Mouse (Mus musculus): ENCODE measurements at regions not wholly inside any gene's neighbourhood (a gene's known extent, or its start where the extent isn't known, plus 50 kb on each side); places are given as distances from the start of the nearest gene placed in this dataset.

DNA sequence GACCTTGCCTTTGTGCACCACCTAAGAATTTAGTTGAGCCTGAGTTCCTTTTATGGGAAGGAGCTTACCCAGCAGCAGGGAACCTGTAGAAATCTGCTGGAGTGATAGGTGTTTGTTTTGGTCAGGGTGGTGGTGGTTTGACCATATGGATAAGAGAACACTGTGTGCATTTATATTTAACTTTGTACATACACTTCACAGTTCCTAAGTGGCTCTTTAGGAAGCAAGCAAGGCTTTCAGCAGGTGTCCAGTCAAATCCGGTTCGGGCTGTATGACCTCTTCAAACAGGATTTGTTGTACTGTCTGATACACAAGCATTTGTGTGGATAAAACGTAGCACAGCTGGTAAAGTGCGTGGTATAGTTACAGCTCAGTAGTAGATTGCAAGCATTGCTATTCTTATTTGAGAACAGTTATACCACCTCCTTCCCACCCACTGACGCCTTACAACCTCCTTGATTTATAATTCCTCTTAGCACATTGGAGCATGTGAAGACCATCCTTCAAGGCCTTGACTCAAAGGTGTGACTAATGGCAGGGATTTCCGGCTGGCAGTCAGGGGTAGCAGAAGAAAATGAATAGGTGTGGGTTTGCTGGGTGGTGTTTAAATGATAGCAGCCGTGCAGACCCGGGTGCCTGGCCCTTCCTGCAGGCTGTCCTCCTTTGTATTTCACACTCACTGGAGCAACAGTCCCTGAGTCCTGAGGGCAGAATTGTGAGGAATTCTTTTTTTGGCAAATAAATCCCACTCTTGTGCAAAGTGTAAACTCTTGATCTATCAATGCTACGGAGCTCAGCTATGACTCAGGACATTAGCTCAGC is 79.4 kb upstream of the Osmr start:
- H3K4me3 ChIP-seq (ENCODE audit: low read depth, low read length), result no peak overlapping the region
- ATAC-seq (ENCODE audit: insufficient read depth, low read depth) (no peak), DNase-seq (ENCODE audit: low spot score) (no peak)
- H3K9me3 ChIP-seq (replicated peaks; ENCODE audit: control insufficient read depth, low read length), result no peaks in the 10 kb centered on the region
- H3K36me3 ChIP-seq (replicated peaks; ENCODE audit: control insufficient read depth, insufficient read depth, low read length), result no peaks in the 10 kb centered on the region
- no peak overlapping the region for H3K27ac ChIP-seq (ENCODE audit: low read depth)
- no peak overlapping the region for H3K9ac ChIP-seq (replicated peaks; ENCODE audit: low read depth, low read length)
- WGBS, result 61% methylated on average over 9 of the region's 9 CpGs
- no peak for TF ChIP-seq EP300 (IDR thresholded peaks at IDR 0.05; ENCODE audit: low read depth)
- no peaks in the 10 kb centered on the region for H3K27me3 ChIP-seq (ENCODE audit: control insufficient read depth, insufficient read depth, low read length)
- no peak overlapping the region for H3K4me2 ChIP-seq (ENCODE audit: low read depth, low read length)
- H3K4me1 ChIP-seq (ENCODE audit: control insufficient read depth, insufficient read depth), result no peaks in the 10 kb centered on the region

DNA sequence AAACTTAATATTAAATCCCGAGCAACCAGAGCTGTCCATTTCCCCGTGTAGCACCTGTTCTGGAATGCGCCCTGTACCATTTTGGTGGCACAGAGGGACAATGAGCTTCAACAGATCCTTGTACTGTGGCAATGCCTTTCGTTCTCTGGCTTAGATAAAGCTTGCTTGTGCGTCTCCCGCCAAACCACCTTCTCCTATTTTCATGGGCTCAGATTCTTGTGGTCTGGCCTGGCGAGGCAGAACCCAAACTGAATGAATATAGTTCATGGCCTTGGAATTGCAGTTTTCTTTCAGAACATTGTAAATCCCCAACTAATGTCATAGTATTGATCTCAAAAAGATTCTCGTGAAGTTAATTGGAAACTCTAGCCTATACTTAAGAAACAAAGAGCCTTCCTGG is 85.1 kb upstream of the Osmr start:
- Histone ChIP-seq H3K9me3 (replicated peaks; ENCODE audit: control insufficient read depth, low read length) (no peaks in the 10 kb centered on the region), H3K4me2 (ENCODE audit: low read depth, low read length) (no peak overlapping the region), H3K4me1 (ENCODE audit: control insufficient read depth, insufficient read depth) (no peaks in the 10 kb centered on the region), H3K27ac (ENCODE audit: low read depth) (no peak overlapping the region), H3K36me3 (replicated peaks; ENCODE audit: control insufficient read depth, insufficient read depth, low read length) (no peaks in the 10 kb centered on the region), H3K9ac (replicated peaks; ENCODE audit: low read depth, low read length) (no peak overlapping the region), H3K27me3 (ENCODE audit: control insufficient read depth, insufficient read depth, low read length) (no peaks in the 10 kb centered on the region), H3K4me3 (ENCODE audit: low read depth, low read length) (no peak overlapping the region)
- ATAC-seq (ENCODE audit: insufficient read depth, low read depth) (no peak), DNase-seq (ENCODE audit: low spot score) (no peak)
- TF ChIP-seq CTCF (IDR thresholded peaks at IDR 0.05; ENCODE audit: low read depth) (no peak), EP300 (IDR thresholded peaks at IDR 0.05; ENCODE audit: low read depth) (no peak)
- WGBS, result 85% methylated on average over 8 of the region's 8 CpGs

DNA sequence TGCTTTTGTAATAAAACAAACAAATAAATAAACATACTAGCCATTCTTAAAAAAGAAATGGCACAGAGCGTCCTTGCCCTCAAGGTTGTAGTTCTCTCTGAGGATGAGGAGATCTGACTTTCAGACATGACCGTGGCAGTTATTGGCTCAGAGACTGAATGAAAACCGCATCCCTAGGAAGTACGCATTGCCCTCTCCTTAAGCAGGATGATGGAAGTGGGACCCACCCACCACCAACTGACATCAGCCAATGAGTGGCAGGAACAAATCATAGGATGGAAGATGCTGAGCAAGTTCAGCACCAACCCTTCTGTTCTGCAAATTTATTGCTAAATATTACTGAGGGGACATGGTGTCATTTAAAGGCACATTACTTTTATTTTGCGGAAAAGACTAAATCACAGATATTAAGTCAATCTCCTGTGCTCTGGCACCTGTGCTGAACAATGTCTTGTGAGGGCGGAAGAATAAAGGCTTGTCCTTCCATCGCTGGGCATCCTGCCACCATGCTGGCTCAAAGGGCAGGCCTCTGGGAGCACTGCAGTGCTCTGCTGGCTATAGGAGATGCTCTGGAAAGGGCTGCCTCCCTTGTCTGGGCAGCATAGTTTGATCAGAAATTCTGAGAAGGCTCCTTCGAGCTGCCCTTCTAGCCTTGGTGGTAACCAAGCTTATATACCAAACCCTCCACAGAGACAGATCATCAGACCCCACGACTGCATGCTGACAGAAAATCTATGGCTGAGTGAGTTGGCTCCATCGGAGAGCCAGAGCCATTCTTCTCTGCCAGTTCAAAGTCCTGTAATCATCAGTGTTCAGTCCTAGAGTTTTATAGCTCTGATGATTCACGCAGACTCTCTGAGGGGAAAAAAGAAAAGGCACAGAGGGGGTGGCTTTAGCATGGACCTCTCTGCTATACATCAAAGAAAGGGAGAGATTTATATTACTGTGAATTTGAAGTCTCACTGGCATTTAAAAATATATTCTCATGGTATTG is 86.3 kb upstream of the Osmr start:
- Histone ChIP-seq H3K4me1 (ENCODE audit: control insufficient read depth, insufficient read depth) (no peaks in the 10 kb centered on the region), H3K27me3 (ENCODE audit: control insufficient read depth, insufficient read depth, low read length) (no peaks in the 10 kb centered on the region), H3K27ac (ENCODE audit: low read depth) (no peak overlapping the region), H3K9me3 (replicated peaks; ENCODE audit: control insufficient read depth, low read length) (no peaks in the 10 kb centered on the region), H3K4me3 (ENCODE audit: low read depth, low read length) (no peak overlapping the region), H3K36me3 (replicated peaks; ENCODE audit: control insufficient read depth, insufficient read depth, low read length) (no peaks in the 10 kb centered on the region), H3K4me2 (ENCODE audit: low read depth, low read length) (no peak overlapping the region), H3K9ac (replicated peaks; ENCODE audit: low read depth, low read length) (no peak overlapping the region)
- DNase-seq (ENCODE audit: low spot score) (no peak), ATAC-seq (ENCODE audit: insufficient read depth, low read depth) (no peak)
- no peak for TF ChIP-seq CTCF (IDR thresholded peaks at IDR 0.05; ENCODE audit: low read depth)
- TF ChIP-seq EP300 (IDR thresholded peaks at IDR 0.05; ENCODE audit: low read depth), result no peak
- WGBS, result 82% methylated on average over 11 of the region's 11 CpGs

DNA sequence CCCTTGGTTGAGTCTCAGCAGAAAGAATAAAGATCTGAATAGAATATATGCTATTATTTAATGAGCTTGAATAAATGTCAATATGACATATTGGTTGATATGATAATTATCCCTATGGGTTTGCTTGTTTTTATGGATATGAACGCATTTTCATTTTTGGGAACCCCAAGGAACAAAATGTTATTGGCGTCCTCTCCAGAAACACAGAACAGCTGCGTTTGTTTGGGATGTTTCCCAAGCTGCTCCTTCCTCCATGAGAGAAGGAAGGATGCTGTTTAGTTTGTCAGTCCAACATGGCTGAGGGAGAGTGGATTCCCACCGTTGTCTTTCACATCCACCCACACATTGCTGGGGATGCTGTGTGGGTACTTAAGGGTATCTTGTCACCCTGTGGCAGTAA is 89.9 kb upstream of the Osmr start:
- Histone ChIP-seq H3K27ac (ENCODE audit: low read depth) (no peak overlapping the region), H3K9ac (replicated peaks; ENCODE audit: low read depth, low read length) (no peak overlapping the region), H3K27me3 (ENCODE audit: control insufficient read depth, insufficient read depth, low read length) (no peaks in the 10 kb centered on the region), H3K36me3 (replicated peaks; ENCODE audit: control insufficient read depth, insufficient read depth, low read length) (no peaks in the 10 kb centered on the region), H3K4me1 (ENCODE audit: control insufficient read depth, insufficient read depth) (no peaks in the 10 kb centered on the region), H3K9me3 (replicated peaks; ENCODE audit: control insufficient read depth, low read length) (no peaks in the 10 kb centered on the region), H3K4me3 (ENCODE audit: low read depth, low read length) (no peak overlapping the region), H3K4me2 (ENCODE audit: low read depth, low read length) (no peak overlapping the region)
- no peak for ATAC-seq (ENCODE audit: insufficient read depth, low read depth)
- TF ChIP-seq CTCF (IDR thresholded peaks at IDR 0.05; ENCODE audit: low read depth), result no peak
- TF ChIP-seq EP300 (IDR thresholded peaks at IDR 0.05; ENCODE audit: low read depth), result no peak
- WGBS, result 71% methylated on average over 4 of the region's 4 CpGs
- DNase-seq (ENCODE audit: low spot score), result no peak

DNA sequence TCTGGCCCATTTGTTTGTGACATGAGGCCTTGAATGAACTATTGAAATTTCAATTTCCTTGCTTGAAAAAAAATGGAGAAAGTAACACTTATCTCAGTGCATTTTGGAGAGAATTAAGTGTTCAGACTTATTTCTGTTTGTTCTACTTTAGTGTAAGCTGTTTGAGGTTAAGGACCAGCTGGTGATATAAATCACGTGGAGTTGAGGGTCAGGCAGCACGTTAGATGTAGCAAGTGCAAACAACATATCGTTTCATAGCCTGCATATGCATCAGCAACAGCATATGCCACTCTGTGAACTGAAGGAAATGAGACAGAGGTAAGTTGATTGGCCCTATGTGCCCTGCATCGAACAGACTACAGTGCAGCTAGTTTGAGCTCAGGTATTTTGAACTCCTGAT is 90.7 kb upstream of the Osmr start:
- Histone ChIP-seq H3K36me3 (replicated peaks; ENCODE audit: control insufficient read depth, insufficient read depth, low read length) (no peaks in the 10 kb centered on the region), H3K4me3 (ENCODE audit: low read depth, low read length) (no peak overlapping the region), H3K4me2 (ENCODE audit: low read depth, low read length) (no peak overlapping the region), H3K9me3 (replicated peaks; ENCODE audit: control insufficient read depth, low read length) (no peaks in the 10 kb centered on the region), H3K4me1 (ENCODE audit: control insufficient read depth, insufficient read depth) (no peaks in the 10 kb centered on the region), H3K27ac (ENCODE audit: low read depth) (no peak overlapping the region), H3K9ac (replicated peaks; ENCODE audit: low read depth, low read length) (no peak overlapping the region), H3K27me3 (ENCODE audit: control insufficient read depth, insufficient read depth, low read length) (no peaks in the 10 kb centered on the region)
- 70% methylated on average over 4 of the region's 4 CpGs for WGBS
- ATAC-seq (ENCODE audit: insufficient read depth, low read depth) (no peak), DNase-seq (ENCODE audit: low spot score) (no peak)
- TF ChIP-seq EP300 (IDR thresholded peaks at IDR 0.05; ENCODE audit: low read depth) (no peak), CTCF (IDR thresholded peaks at IDR 0.05; ENCODE audit: low read depth) (no peak)

Data from heart, postnatal 0 days (tissue).